Mouse (Mus musculus): ENCODE data around the gene Asb5. TPM values are rescaled to one million over a fixed set of nuclear protein-coding genes. Genes with fewer than 3 reads are reported as not detected.

Gene Asb5
- total and polyA plus RNA-seq, 3 experiments, result 0.27 to 1.4 TPM; not detected in 1

GRCm38 (mm10) chr8:54505060-54505459 is 24.3 kb upstream of the Asb5 start:
- Histone ChIP-seq H3K36me3 (ENCODE audit: control insufficient read depth in 1 of 2, insufficient read depth in 2 of 2, low read length in 2 of 2) (peaks cover 0 to 14% of the 10 kb centered on the region in 2 experiments; a peak in 2 of 4 replicates), H3K79me2 (ENCODE audit: control insufficient read depth, insufficient read depth, low read length, poor library complexity) (no peaks in the 10 kb centered on the region), H3K27ac (ENCODE audit: control insufficient read depth, low read depth, low read length) (no peak overlapping the region), H3K27me3 (ENCODE audit: control insufficient read depth in 1 of 2, insufficient read depth in 2 of 2, low read length in 2 of 2) (no peaks in the 10 kb centered on the region), H3K9me3 (replicated peaks; ENCODE audit: insufficient read depth, low read length) (no peaks in the 10 kb centered on the region), H3K4me1 (ENCODE audit: control insufficient read depth in 1 of 2, insufficient read depth in 2 of 2, low read length in 2 of 2) (peaks cover 5 to 13% of the 10 kb centered on the region in 2 experiments), H3K4me3 (ENCODE audit: control insufficient read depth in 1 of 2, insufficient read depth in 1 of 2, low read depth in 2 of 2, low read length in 2 of 2) (no peak overlapping the region), H3K9ac (ENCODE audit: control insufficient read depth, low read depth, low read length, poor library complexity, severe bottlenecking) (no peak overlapping the region)
- peak; percentile 35 for DNase-seq (ENCODE audit: low read depth, low spot score)
- TF ChIP-seq USF2 (IDR thresholded peaks at IDR 0.05; ENCODE audit: borderline replicate concordance in 1 of 2, insufficient read depth in 1 of 2, low read depth in 1 of 2, low read length in 2 of 2) (no peak), HCFC1 (IDR thresholded peaks at IDR 0.05; ENCODE audit: low read depth, low read length) (no peak), MAX (IDR thresholded peaks at IDR 0.05; ENCODE audit: low read length) (no peak), E2F4 (IDR thresholded peaks at IDR 0.05; ENCODE audit: borderline replicate concordance, low read depth, low read length) (no peak), POLR2A (IDR thresholded peaks at IDR 0.05; ENCODE audit: control insufficient read depth in 1 of 2, insufficient read depth in 1 of 2, low read depth in 1 of 2, low read length in 2 of 2, poor library complexity in 1 of 2) (no peak), ETS1 (IDR thresholded peaks at IDR 0.05; ENCODE audit: low read depth, low read length) (peak; percentile 41; the same call in 1 of the 2 replicates), ZKSCAN1 (IDR thresholded peaks at IDR 0.05; ENCODE audit: low read depth, low read length) (no peak), MEF2A (IDR thresholded peaks at IDR 0.05; ENCODE audit: extremely low read depth, insufficient replicate concordance, low read depth, low read length, poor library complexity, severe bottlenecking) (no peak), NELFE (IDR thresholded peaks at IDR 0.05; ENCODE audit: low read depth, low read length) (no peak), NRF1 (IDR thresholded peaks at IDR 0.05; ENCODE audit: insufficient read depth, low read depth, low read length, poor library complexity, severe bottlenecking) (no peak), MAFK (IDR thresholded peaks at IDR 0.05; ENCODE audit: borderline replicate concordance, low read depth, low read length) (no peak), ZMIZ1 (IDR thresholded peaks at IDR 0.05; ENCODE audit: low read depth, low read length) (no peak), ELF1 (IDR thresholded peaks at IDR 0.05; ENCODE audit: low read depth, low read length) (no peak), KAT2A (conservative IDR thresholded peaks at IDR 0.05; ENCODE audit: low read depth, low read length) (no peak), EP300 (IDR thresholded peaks at IDR 0.05; ENCODE audit: low read depth in 1 of 2, low read length in 2 of 2) (peak; percentile 52 to 67; a peak in 3 of 4 replicates), GABPA (IDR thresholded peaks at IDR 0.05; ENCODE audit: low read depth, low read length) (no peak), CTCF (IDR thresholded peaks at IDR 0.05 in 2 of 3, conservative IDR thresholded peaks at IDR 0.05 in 1 of 3; ENCODE audit: control insufficient read depth in 1 of 3, insufficient read depth in 1 of 3, low read depth in 2 of 3, low read length in 3 of 3, poor library complexity in 1 of 3, severe bottlenecking in 1 of 3) (no peak), BHLHE40 (IDR thresholded peaks at IDR 0.05; ENCODE audit: borderline replicate concordance, low read depth, low read length) (no peak), USF1 (IDR thresholded peaks at IDR 0.05; ENCODE audit: low read depth, low read length) (no peak), CHD2 (IDR thresholded peaks at IDR 0.05; ENCODE audit: low read length) (no peak), TBP (IDR thresholded peaks at IDR 0.05; ENCODE audit: low read depth, low read length) (no peak), MYC (IDR thresholded peaks at IDR 0.05; ENCODE audit: low read depth, low read length) (no peak), ZNF384 (IDR thresholded peaks at IDR 0.05; ENCODE audit: low read depth, low read length) (no peak), TCF12 (IDR thresholded peaks at IDR 0.05; ENCODE audit: low read depth, low read length) (peak; percentile 74), GATA1 (IDR thresholded peaks at IDR 0.05; ENCODE audit: low read depth, low read length) (peak; percentile 76), SMC3 (IDR thresholded peaks at IDR 0.05; ENCODE audit: low read depth, low read length) (no peak), MYB (IDR thresholded peaks at IDR 0.05; ENCODE audit: low read depth, low read length) (no peak), POLR2AphosphoS2 (IDR thresholded peaks at IDR 0.05; ENCODE audit: low read length) (no peak), CHD1 (IDR thresholded peaks at IDR 0.05; ENCODE audit: low read depth, low read length) (no peak), SIN3A (IDR thresholded peaks at IDR 0.05; ENCODE audit: low read length) (0 out of 2 replicates have a peak, but pooled peaks have one; percentile 27), TAL1 (IDR thresholded peaks at IDR 0.05; ENCODE audit: low read length) (no peak), UBTF (IDR thresholded peaks at IDR 0.05; ENCODE audit: borderline replicate concordance, insufficient read depth, low read depth, low read length) (no peak), JUND (IDR thresholded peaks at IDR 0.05; ENCODE audit: low read depth, low read length) (no peak), MXI1 (IDR thresholded peaks at IDR 0.05; ENCODE audit: low read depth, low read length) (no peak), RCOR1 (IDR thresholded peaks at IDR 0.05; ENCODE audit: low read depth, low read length) (0 out of 2 replicates have a peak, but pooled peaks have one; percentile 10), ZC3H11A (IDR thresholded peaks at IDR 0.05; ENCODE audit: low read depth, low read length) (no peak), MAZ (IDR thresholded peaks at IDR 0.05; ENCODE audit: low read depth, low read length) (no peak), POLR2AphosphoS5 (IDR thresholded peaks at IDR 0.05; ENCODE audit: borderline replicate concordance, low read depth, low read length) (no peak)
